Mouse (Mus musculus) forebrain, embryonic 16.5 days (tissue): ENCODE results near the gene Lrrc29. TPM values are rescaled to one million over a fixed set of nuclear protein-coding genes. Genes with fewer than 3 reads are reported as not detected.

Experiments
- ATAC-seq: fragments of 200-750 bp; cut with Nextera tagmentation; 2 replicates; pipeline ENCODE4 v1.8.0; 2017; ENCODE audit warnings: mild to moderate bottlenecking, moderate library complexity
- H3K27ac ChIP-seq: fragments of 300-500 bp; sonication (generic); 2 replicates; pipeline ENCODE4 v1.5.1; 2014; ENCODE audit warnings: low read length, control low read depth
- H3K27me3 ChIP-seq: fragments of 300-500 bp; sonication (generic); replicated peaks from 2 replicates; pipeline ENCODE4 v1.6.1; 2014; ENCODE audit warnings: low read length; ENCODE audit not compliant: control insufficient read depth, insufficient read depth
- H3K36me3 ChIP-seq: fragments of 300-500 bp; sonication (generic); 2 replicates; pipeline ENCODE4 v1.6.1; 2014; ENCODE audit not compliant: control insufficient read depth, insufficient read depth
- H3K4me1 ChIP-seq: fragments of 300-500 bp; sonication (generic); replicated peaks from 2 replicates; pipeline ENCODE4 v1.6.1; 2014; ENCODE audit warnings: low read length; ENCODE audit not compliant: control insufficient read depth, insufficient read depth
- H3K4me2 ChIP-seq: fragments of 300-500 bp; sonication (generic); 2 replicates; pipeline ENCODE4 v1.6.1; 2014; ENCODE audit warnings: mild to moderate bottlenecking, low read length, control low read depth
- H3K4me3 ChIP-seq: fragments of 300-500 bp; sonication (generic); replicated peaks from 2 replicates; pipeline ENCODE4 v1.5.1; 2014; ENCODE audit warnings: mild to moderate bottlenecking, low read length, control low read depth
- H3K9ac ChIP-seq: fragments of 300-500 bp; sonication (generic); replicated peaks from 2 replicates; pipeline ENCODE4 v1.6.1; 2014; ENCODE audit warnings: low read depth, low read length, control low read depth
- H3K9me3 ChIP-seq: fragments of 300-500 bp; sonication (generic); 2 replicates; pipeline ENCODE4 v1.6.1; 2016; ENCODE audit warnings: low read length; ENCODE audit not compliant: control insufficient read depth
- WGBS: fragments of 180-500 bp; shearing (Covaris S2); extraction: QIAGEN DNeasy Blood & Tissue Kit; methylation state at CpG from one replicate; pipeline ENCODE4 v1.1.7; 2014; 5-methylcytosine and 5-hydroxymethylcytosine counted together
- polyA plus RNA-seq: library from polyadenylated mRNA; unstranded; fragments of >200 nt; fragmentation: Nextera tagmentation; extraction: Ambion mirVana; gene quantifications from 2 replicates; pipeline ENCODE4 v1.2.1, GENCODE M21; 2015

Gene Lrrc29
- polyA plus RNA-seq, 1 experiment from 2014 or later, result 0.99 TPM

DNA sequence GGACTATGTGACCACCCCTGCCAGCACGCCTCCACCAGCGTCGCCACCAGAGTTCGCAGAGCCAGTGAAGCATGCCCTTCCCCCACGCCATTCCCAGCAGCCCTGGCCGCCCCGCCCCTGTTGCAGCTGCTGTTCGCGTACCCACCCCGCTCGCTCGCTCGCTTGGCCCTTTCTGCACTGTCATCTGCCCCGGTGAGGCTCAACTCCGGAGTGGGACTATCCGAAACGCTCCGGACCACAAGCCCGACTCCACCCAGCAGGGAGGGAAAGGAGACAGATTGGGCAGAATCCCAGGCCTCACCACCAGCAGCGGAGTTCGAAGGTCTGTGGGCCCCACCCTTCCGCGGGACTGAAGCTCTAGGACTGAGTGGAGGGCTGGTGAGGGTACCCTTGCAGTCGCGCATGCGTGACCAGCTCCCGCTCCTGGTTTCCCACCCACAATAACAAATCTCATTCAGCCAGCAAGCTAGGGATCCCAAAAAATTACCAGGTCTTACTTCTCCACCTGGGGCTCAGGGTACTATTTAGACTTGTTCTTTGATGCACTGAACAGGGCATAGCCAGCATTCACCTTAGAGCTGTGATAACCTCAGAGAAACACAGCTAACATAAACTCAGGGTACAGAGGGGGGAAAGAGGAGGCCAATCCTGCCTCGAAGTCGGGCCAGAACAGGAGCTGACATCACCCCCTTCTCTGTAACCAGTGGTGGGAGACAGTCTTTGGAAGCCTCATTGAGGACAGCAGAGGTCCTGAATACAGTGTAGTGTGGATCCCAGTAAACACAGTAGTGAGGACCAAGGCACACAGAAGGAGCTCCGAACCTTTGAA, 49.6 kb downstream of the Lrrc29 start:
- Histone ChIP-seq H3K4me1 (peaks cover 21% of the 10 kb centered on the region), H3K4me2 (peak overlapping the region; percentile 86), H3K27ac (no peak overlapping the region), H3K9me3 (no peaks in the 10 kb centered on the region), H3K9ac (peak overlapping the region; percentile 59), H3K36me3 (0 out of 2 replicates have a peak, but pooled peaks cover 3% of the 10 kb centered on the region), H3K4me3 (peak overlapping the region; percentile 46), H3K27me3 (peaks cover 61% of the 10 kb centered on the region)
- peak; percentile 56 for ATAC-seq
- WGBS, result 2% methylated on average over 23 of the region's 30 CpGs

DNA sequence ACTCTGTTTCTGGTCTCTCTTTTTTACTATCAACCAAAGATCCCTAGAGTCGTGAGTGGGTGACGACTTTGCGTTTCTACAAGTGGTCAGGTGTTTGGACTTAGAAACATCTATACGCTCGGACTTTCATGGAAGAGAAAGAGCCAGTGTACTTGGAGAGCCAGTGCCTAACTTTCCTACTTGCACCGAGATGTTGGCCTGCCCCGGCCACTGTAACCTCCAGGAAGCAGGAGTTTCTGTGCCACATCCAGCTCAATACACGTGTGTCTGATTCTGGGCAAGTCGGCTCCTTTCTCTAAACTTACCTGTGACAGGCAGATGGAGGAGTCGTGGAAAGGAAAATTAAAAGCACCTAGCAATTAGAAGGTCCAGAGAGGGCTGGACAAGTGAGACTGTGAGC, 50.2 kb downstream of the Lrrc29 start, which contains the start of gene Nol3:
Nol3 (plus strand) TSS at position 301 of the 400 bp plus-strand sequence.
- no peak for ATAC-seq
- H3K27ac ChIP-seq, result no peak within 1 kb of the TSS

DNA sequence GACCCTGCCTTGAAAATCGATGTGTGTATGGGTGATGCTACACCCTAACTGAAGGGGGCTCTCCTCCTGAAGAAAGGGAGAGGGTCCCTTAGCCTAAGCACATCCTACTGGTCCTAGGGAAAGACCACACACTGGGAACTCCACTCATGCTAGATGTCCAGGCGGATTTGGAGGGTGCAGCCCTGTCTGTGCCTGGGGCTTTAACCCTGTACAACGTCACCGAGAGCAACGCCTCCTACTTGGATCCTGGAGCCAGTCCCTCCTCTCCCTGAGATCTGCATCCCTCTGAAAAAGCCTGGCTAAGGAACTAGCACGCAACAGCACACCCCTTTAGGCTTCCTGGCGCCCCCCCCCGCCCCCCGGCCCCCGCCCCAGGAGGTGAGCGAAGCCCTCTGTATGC, 50.7 kb downstream of the Lrrc29 start:
- Histone ChIP-seq H3K9me3 (no peaks in the 10 kb centered on the region), H3K36me3 (0 out of 2 replicates have a peak, but pooled peaks cover 3% of the 10 kb centered on the region), H3K27me3 (peaks cover 72% of the 10 kb centered on the region), H3K4me2 (no peak overlapping the region; the same call in 1 of the 2 replicates), H3K27ac (no peak overlapping the region), H3K9ac (no peak overlapping the region), H3K4me1 (peaks cover 26% of the 10 kb centered on the region), H3K4me3 (no peak overlapping the region)
- no peak for ATAC-seq
- 5% methylated on average over 10 of the region's 11 CpGs for WGBS

More for the DNA sequence above, 50.2 kb downstream of the Lrrc29 start, which contains the start of gene Nol3:
- Histone ChIP-seq H3K36me3 (0 out of 2 replicates have a peak, but pooled peaks cover 3% of the 10 kb centered on the region), H3K27me3 (peaks cover 67% of the 10 kb centered on the region), H3K4me1 (peaks cover 22% of the 10 kb centered on the region), H3K4me3 (peak within 1 kb of the TSS; percentile 46), H3K9me3 (no peaks in the 10 kb centered on the region), H3K4me2 (peak within 1 kb of the TSS; percentile 86), H3K9ac (peak within 1 kb of the TSS; percentile 59)
- WGBS, result 4% methylated on average over 10 of the region's 10 CpGs

DNA sequence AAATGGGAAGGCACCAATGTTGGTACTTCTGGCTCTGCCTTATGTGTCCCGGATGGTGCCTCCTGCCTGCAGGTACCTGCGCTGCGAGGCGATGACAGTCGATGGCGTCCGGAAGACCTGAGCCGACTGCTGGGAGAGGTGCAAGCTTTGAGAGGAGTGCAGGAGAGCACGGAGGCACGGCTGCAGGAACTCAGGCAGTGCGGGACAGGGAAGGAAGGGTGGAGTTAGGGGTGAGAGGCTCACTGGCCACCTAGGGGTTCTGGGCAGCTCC, 55.2 kb downstream of the Lrrc29 start:
- no peak overlapping the region for H3K27ac ChIP-seq
- peaks cover 3% of the 10 kb centered on the region; the same call in 1 of the 2 replicates for H3K9me3 ChIP-seq
- H3K27me3 ChIP-seq, result peaks cover 92% of the 10 kb centered on the region
- H3K4me3 ChIP-seq, result 0 out of 2 replicates have a peak overlapping the region, but pooled peaks have one; percentile 2
- H3K4me1 ChIP-seq, result peaks cover 31% of the 10 kb centered on the region
- no peak for ATAC-seq
- no peaks in the 10 kb centered on the region for H3K36me3 ChIP-seq
- peak overlapping the region; percentile 12 for H3K4me2 ChIP-seq
- WGBS, result 2% methylated on average over 11 of the region's 11 CpGs
- no peak overlapping the region for H3K9ac ChIP-seq

DNA sequence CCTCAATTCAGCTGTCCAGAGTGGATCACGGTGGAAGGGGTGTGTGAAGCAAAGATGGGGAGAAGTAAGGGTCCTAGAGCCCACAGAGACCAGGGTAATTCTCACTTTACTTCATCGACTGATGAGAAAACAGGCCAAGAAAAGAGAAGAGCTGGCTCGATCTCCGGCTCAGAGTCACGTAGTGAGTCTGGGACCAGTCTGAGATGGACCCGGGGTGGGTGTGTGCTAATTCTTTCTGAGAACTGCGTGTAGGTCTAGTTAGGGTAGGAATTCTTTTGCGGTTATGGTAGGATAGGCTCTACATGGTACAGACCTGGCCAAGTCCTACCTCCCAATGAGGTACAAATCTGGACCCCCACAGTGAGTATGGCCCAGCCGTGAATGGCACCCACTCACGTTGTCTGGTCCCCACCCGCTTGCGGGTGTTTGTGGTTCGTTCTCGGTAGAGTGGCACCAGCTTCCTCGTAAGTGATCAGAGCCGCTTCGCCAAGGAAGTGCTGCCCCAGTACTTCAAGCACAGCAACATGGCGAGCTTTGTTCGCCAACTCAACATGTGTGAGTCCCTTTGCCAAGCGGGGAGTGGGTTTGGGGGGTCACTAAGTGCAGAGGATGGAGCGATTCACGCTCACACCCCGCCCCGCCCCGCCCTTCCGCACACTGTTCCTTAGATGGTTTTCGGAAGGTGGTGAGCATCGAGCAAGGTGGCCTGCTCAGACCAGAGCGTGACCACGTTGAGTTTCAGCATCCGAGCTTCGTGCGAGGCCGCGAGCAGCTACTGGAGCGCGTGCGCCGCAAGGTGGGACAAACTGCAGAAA, 55.8 kb downstream of the Lrrc29 start:
- 1% methylated on average over 39 of the region's 39 CpGs for WGBS
- no peak overlapping the region for H3K27ac ChIP-seq
- peak overlapping the region; percentile 61; the same call in 1 of the 2 replicates for H3K9ac ChIP-seq
- H3K4me3 ChIP-seq, result peak overlapping the region; percentile 57; the same call in 1 of the 2 replicates
- H3K4me1 ChIP-seq, result peaks cover 25% of the 10 kb centered on the region
- peaks cover 3% of the 10 kb centered on the region; the same call in 1 of the 2 replicates for H3K9me3 ChIP-seq
- H3K4me2 ChIP-seq, result peak overlapping the region; percentile 90
- peaks cover 93% of the 10 kb centered on the region for H3K27me3 ChIP-seq
- no peaks in the 10 kb centered on the region for H3K36me3 ChIP-seq
- no peak for ATAC-seq

DNA sequence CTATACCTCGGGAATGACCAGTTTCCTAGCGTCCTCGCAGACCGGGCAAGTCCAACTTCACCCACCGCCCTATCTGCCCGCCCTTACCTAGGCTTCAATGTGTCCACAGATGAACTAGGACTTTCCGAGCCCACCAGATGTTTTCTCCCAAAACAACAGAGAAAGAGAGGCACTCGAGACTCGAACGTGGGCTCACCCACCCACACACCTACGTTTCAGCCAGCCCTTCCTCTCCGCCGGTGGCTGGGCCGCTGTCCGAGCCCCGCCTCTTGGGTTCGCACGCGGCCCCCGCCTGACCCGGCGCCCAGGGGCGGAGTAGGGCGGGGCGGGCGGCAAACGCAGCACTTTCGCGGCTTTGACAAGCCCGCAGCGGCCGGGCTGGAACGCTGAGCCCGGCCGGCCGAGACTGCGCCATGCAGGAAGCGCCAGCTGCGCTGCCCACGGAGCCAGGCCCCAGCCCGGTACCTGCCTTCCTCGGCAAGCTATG, 56.6 kb downstream of the Lrrc29 start, which contains the start of gene Hsf4:
Hsf4 (plus strand) TSS at position 341 of the 487 bp plus-strand sequence.
- Histone ChIP-seq H3K4me3 (peak within 1 kb of the TSS; percentile 57), H3K9ac (peak within 1 kb of the TSS; percentile 61), H3K27me3 (peaks cover 94% of the 10 kb centered on the region), H3K36me3 (no peaks in the 10 kb centered on the region), H3K4me1 (peaks cover 31% of the 10 kb centered on the region), H3K9me3 (peaks cover 3% of the 10 kb centered on the region; the same call in 1 of the 2 replicates), H3K27ac (no peak within 1 kb of the TSS), H3K4me2 (peak within 1 kb of the TSS; percentile 90)
- no peak for ATAC-seq
- under 1% methylated on average over 42 of the region's 42 CpGs for WGBS

DNA sequence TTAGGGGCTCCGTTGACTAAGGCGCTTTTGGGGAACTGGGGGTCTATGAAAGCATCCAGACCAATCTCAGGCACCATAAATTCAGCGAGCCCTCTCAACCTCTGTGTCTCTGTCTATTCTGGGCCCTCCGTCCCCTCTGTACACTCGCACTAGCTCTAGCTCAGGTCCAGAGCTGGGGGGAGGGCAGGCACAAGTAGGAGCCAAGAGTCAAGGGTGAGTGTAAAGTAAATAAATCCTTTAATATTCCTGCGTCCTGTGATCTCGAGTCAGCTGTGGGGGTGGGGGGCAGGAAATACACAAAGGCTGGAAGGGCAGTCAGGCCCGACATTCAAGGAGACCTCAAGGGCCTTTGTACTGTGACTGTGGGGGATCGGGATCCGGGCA, 57.0 kb downstream of the Lrrc29 start:
- H3K9me3 ChIP-seq, result peaks cover 3% of the 10 kb centered on the region; the same call in 1 of the 2 replicates
- H3K4me1 ChIP-seq, result peaks cover 33% of the 10 kb centered on the region
- no peak overlapping the region for H3K27ac ChIP-seq
- H3K27me3 ChIP-seq, result peaks cover 91% of the 10 kb centered on the region
- H3K36me3 ChIP-seq, result no peaks in the 10 kb centered on the region
- peak overlapping the region; percentile 61 for H3K9ac ChIP-seq
- WGBS, result 1% methylated on average over 10 of the region's 10 CpGs
- peak overlapping the region; percentile 90 for H3K4me2 ChIP-seq
- ATAC-seq, result no peak
- peak overlapping the region; percentile 57 for H3K4me3 ChIP-seq

DNA sequence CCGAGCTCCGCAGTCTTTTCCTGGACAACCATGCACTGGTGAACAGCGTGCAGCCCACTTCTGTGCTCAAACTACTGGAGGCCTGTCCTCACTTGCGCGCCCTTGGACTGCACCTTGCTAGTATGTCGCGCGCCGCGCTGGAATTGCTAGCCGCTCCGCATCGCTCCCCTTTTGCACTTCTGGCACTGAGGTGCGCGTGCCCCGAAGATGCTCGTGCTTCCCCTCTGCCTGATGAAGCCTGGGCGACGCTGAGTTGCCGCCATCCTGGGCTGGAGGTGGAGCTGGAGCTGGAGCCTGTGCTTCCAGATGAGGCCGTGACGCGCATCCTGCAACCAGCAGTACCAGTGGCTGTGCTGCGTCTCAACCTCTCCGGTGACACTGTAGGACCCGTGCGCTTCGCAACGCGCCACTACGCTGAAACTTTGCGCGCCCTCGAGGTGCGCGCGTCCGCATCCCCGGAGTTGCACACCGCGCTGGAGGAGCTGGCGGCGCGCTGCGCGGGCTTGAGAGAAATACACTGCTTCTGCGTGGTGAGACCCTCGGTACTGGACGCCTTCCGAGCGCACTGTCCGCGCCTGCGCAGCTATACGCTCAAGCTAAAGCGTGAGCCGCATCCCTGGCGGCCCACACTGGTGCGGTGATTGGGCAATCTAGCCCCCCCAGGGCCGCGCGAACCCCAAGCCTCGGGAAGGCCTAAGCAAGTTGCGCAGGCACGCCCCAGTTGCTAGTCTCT, 57.6 kb downstream of the Lrrc29 start:
- peak overlapping the region; percentile 90 for H3K4me2 ChIP-seq
- H3K27ac ChIP-seq, result no peak overlapping the region
- under 1% methylated on average over 65 of the region's 65 CpGs for WGBS
- H3K9me3 ChIP-seq, result peaks cover 3% of the 10 kb centered on the region; the same call in 1 of the 2 replicates
- H3K9ac ChIP-seq, result peak overlapping the region; percentile 61
- H3K4me1 ChIP-seq, result peaks cover 35% of the 10 kb centered on the region
- H3K27me3 ChIP-seq, result peaks cover 92% of the 10 kb centered on the region
- no peaks in the 10 kb centered on the region for H3K36me3 ChIP-seq
- peak; percentile 92 for ATAC-seq
- H3K4me3 ChIP-seq, result peak overlapping the region; percentile 57
